ENCODE assay signal across 24 mouse cellular contexts in the genomic region with DNA sequence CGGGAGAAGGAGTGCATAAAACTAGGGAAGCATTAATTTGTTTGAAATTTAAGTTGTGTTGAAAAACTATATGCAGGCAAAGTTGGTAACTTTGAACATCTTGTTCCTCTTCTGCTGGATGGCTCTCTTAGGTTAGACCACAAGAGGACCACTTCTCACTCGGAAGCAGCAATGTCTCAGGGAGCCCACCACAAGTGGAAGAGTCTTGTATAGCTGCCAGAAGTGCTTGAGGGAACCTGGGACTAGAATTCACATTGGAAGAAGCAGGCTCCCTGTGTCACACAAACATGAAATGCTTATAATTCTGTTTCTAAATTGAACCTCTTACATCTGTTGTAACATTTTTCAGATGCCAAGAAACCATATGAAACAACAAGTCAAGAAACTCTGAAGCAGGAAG. TPM values are rescaled to one million over a fixed set of nuclear protein-coding genes. Genes with fewer than 3 reads are reported as not detected.
DNase-seq lines count a peak whose midpoint lies in the region; ATAC-seq and TF ChIP-seq lines count a peak whose summit lies in the region.
"Had no signal": no experiment of that assay in that cellular context is flagged by ENCODE, and none has a peak within 500 bp of the region (broad histone marks: within the 10 kb centered on the region; RNA-seq: fewer than 3 reads in every experiment).

No protein-coding gene starts in this region.

- 0 out of 2 replicates have a peak, but pooled peaks have one; percentile 38 for ATAC-seq in G1E (ENCODE audit: extremely low read depth, insufficient number of reproducible peaks, low FRiP score, poor library complexity, severe bottlenecking)
- ATAC-seq in monocyte, adult 5-6 weeks (replicated peaks; ENCODE audit: insufficient number of reproducible peaks, low FRiP score, low TSS enrichment, poor library complexity, severe bottlenecking): 0 out of 2 replicates have a peak, but pooled peaks have one; percentile 31
- ATAC-seq: forebrain, embryonic 15.5 days; hindbrain, embryonic 16.5 days; intestine, embryonic 15.5 days; liver, postnatal 0 days; lung, postnatal 0 days had no signal

- H3K4me3 ChIP-seq in G1E (ENCODE audit: low read depth, low read length) (no peak overlapping the region), macrophage (ENCODE audit: inconsistent target) (no peak overlapping the region)
- H3K4me3 ChIP-seq: embryonic facial prominence, embryonic 15.5 days; forebrain, embryonic 15.5 days; heart, embryonic 10.5 days; hindbrain, embryonic 10.5 days; intestine, embryonic 15.5 days; limb, embryonic 12.5 days; stomach, embryonic 15.5 days had no signal

- peaks cover 33% of the 10 kb centered on the region for H3K79me2 ChIP-seq in macrophage (ENCODE audit: inconsistent target)

- H3K9me3 ChIP-seq in G1E (replicated peaks): no peaks in the 10 kb centered on the region
- H3K9me3 ChIP-seq: embryonic facial prominence, embryonic 15.5 days; forebrain, embryonic 15.5 days; heart, embryonic 10.5 days; hindbrain, embryonic 10.5 days; intestine, embryonic 15.5 days; limb, embryonic 12.5 days; stomach, embryonic 15.5 days had no signal

- peak overlapping the region; percentile 27 for H3K27ac ChIP-seq in macrophage
- H3K27ac ChIP-seq: embryonic facial prominence, embryonic 15.5 days; forebrain, embryonic 15.5 days; heart, embryonic 10.5 days; hindbrain, embryonic 10.5 days; intestine, embryonic 15.5 days; limb, embryonic 12.5 days; stomach, embryonic 15.5 days had no signal

- no peaks in the 10 kb centered on the region for H3K4me1 ChIP-seq in G1E (ENCODE audit: insufficient read depth, low read depth, low read length)
- H3K4me1 ChIP-seq: embryonic facial prominence, embryonic 15.5 days; forebrain, embryonic 15.5 days; heart, embryonic 10.5 days; hindbrain, embryonic 10.5 days; intestine, embryonic 15.5 days; limb, embryonic 12.5 days; stomach, embryonic 15.5 days had no signal

- H3K27me3 ChIP-seq in G1E (ENCODE audit: insufficient read depth, low read length): no peaks in the 10 kb centered on the region
- H3K27me3 ChIP-seq: embryonic facial prominence, embryonic 15.5 days; forebrain, embryonic 15.5 days; intestine, embryonic 15.5 days; limb, embryonic 12.5 days; stomach, embryonic 15.5 days had no signal

- 0% methylated on average over 2 of the region's 2 CpGs for WGBS in macrophage (ENCODE audit: missing documents)

- TF ChIP-seq CTCF in G1E (IDR thresholded peaks at IDR 0.05; ENCODE audit: low read depth, low read length): no peak

- DNase-seq in G1E (ENCODE audit: low spot score) (no peak), MEL-GATA-1-ER (ENCODE audit: extremely low read depth, low read depth) (peak; percentile 33)
- no peak for DNase-seq in c-Kit-positive CD71-positive TER-119-positive erythroid progenitor cells, embryonic 14.5 days (ENCODE audit: low spot score)
- no peak for DNase-seq in adrenal gland, postnatal 14 days
- DNase-seq in embryo, embryonic 9.5 days (ENCODE audit: extremely low spot score): no peak
- DNase-seq: cerebellum, adult 8-10 months; cerebellum, postnatal 36 days; gastrocnemius, postnatal 25 days; kidney, adult 9 months; kidney, postnatal 14 days; liver, postnatal 0 days; thymus, adult 18-20 months; thymus, postnatal 4 days had no signal

- H3K36me3 ChIP-seq in G1E (replicated peaks): no peaks in the 10 kb centered on the region
- no peaks in the 10 kb centered on the region for H3K36me3 ChIP-seq in macrophage (ENCODE audit: inconsistent target)
- H3K36me3 ChIP-seq: embryonic facial prominence, embryonic 15.5 days; forebrain, embryonic 15.5 days; heart, embryonic 10.5 days; hindbrain, embryonic 10.5 days; intestine, embryonic 15.5 days; limb, embryonic 12.5 days; stomach, embryonic 15.5 days had no signal

RNA-seq across cellular contexts. Expression of a gene that starts 9.0 kb away (rescaled TPM):
- total RNA-seq in G1E (2014; fragmentation: Nextera tagmentation): 14.5 and 16.5 TPM in 2 replicates
- 28.1 and 29.5 TPM in 2 replicates for total RNA-seq in G1E (2017)
- polyA plus RNA-seq in G1E (2012): 0.41 and 0.54 TPM in 2 replicates
- 10 to 100 TPM in 5 of 26 experiments, 1 to 10 TPM in 18, under 1 TPM in 3; 0.44 to 17.0 (median 5.5) TPM for total RNA-seq in macrophage (2018; cell fraction: chromatin; rRNA removed)
- 10 to 100 TPM; 17.3 to 41.9 (median 28.7) TPM for total RNA-seq in macrophage (2018; cell fraction: cytosol; rRNA removed)
- total RNA-seq in macrophage (2018; cell fraction: nucleus; rRNA removed): 10 to 100 TPM in 11 of 26 experiments, 1 to 10 TPM in 15; 1.9 to 28.5 (median 8.7) TPM
- polyA plus RNA-seq in macrophage (2018): 30.4 to 58.0 TPM (median 50.8 TPM) in 3 replicates
- 38.2 to 48.3 TPM (median 46.5 TPM) in 3 replicates for total RNA-seq in monocyte, adult 5-6 weeks (2017)
- total RNA-seq in adrenal gland, postnatal 14 days (2021): 0.85 and 1.7 TPM in 2 replicates
